Mouse (Mus musculus): ENCODE results near the gene Osbpl6. TPM values are rescaled to one million over a fixed set of nuclear protein-coding genes. Genes with fewer than 3 reads are reported as not detected.
A peak's percentile ranks its signal among the peaks of the same experiment; 100 is the strongest.

Osbpl6 gene
- polyA plus RNA-seq (2015; fragmentation: Nextera tagmentation; extraction: Ambion mirVana), result 10.1 and 10.8 TPM in 2 replicates

- DNase-seq (ENCODE audit: low spot score), result peak; percentile 14
Observed at GRCm38 (mm10) chr2:76406151-76406936, at the start of gene Osbpl6. Osbpl6 (plus strand) TSS chr2:76406508.

DNA sequence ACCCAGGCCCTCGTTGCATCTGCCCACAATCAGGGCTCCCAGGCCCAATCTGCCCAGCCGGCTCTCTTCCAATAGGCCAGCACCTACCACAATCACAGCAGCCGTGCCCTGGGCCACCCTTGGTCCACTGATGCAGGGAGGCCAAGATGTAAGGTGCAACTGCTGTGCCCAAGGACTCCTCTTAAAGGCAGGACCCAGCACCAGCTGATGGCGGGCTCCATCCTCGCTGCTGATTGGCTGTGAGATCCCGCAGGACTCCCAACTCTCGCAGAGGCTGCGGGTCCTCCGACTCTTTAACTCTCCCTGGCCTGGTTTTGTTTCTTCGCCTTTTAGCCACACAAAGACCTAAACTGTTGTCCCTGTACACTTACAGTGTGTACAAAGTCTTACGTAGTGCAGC lies 46.1 kb upstream of the Osbpl6 start, which contains the start of gene Cyct:
TSS of gene Cyct (minus strand) at position 225 of the 400 bp plus-strand sequence.
- DNase-seq (ENCODE audit: low spot score), result no peak

GRCm38 (mm10) chr2:76362111-76362510 lies 44.2 kb upstream of the Osbpl6 start:
- peak; percentile 5 for DNase-seq (ENCODE audit: low spot score)

DNA sequence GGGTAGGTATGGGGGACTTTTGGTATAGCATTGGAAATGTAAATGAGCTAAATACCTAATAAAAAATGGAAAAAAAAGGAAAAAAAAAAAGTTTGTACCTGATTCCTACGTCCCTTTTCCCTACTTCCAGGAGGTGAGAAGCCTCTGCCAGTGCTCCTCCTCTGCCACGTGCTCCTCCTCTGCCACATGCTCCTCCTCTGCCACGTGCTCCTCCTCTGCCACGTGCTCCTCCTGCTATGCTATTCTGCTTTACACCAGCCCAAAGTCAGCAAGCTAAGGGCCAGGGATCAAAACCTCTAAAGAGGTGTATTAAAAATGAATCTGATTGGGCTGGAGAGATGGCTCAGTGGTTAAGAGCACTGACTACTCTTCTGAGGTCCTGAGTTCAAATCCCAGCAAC lies 40.5 kb upstream of the Osbpl6 start:
- no peak for DNase-seq (ENCODE audit: low spot score)

- peak; percentile 82 for DNase-seq (ENCODE audit: low spot score)
Observed at GRCm38 (mm10) chr2:76367188-76367922, 39.0 kb upstream of the Osbpl6 start.

DNA sequence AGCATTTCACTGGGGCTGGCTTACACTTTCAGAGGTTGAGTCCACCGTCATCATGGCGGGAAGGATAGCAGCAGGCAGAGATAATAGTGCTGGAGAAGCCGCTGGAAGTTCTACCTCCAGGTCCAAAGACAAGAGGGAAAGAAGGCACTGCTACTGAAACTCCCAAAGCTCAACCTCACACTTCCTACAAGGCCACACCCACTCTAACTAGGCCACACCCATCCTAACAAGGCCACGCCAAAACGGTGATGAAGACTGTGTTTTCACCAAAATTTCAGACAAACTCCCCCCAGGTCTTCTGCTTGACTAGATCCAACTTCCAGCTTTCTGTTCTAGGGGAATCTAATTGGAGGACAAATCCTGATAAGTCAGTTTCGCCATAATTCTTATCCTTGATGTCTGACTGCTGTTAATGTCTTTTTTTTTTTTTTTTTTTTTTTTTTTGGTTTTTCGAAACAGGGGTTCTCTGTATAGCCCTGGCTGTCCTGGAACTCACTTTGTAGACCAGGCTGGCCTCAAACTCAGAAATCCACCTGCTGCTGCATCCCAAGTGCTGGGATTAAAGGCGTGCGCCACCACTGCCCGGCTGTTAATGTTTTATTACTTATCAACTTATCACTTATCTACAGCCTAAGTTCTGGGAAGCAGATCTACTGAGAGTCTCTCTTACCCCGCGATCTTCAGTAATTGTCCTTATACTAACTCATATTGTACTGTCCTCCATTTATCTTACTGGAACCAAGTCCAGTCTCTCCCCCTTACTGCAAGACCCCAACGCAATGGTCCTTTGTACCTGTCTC lies 37.2 kb upstream of the Osbpl6 start:
- no peak for DNase-seq (ENCODE audit: low spot score)

- DNase-seq (ENCODE audit: low spot score), result peak; percentile 92
Observed at GRCm38 (mm10) chr2:76369821-76370655, 36.3 kb upstream of the Osbpl6 start, which contains the start of gene Rbm45. Rbm45 (plus strand) TSS chr2:76369984.

- DNase-seq (ENCODE audit: low spot score), result peak; percentile 14
Observed at GRCm38 (mm10) chr2:76370656-76370922, 35.7 kb upstream of the Osbpl6 start.

GRCm38 (mm10) chr2:76372244-76372643 lies 34.1 kb upstream of the Osbpl6 start:
- DNase-seq (ENCODE audit: low spot score), result no peak

GRCm38 (mm10) chr2:76374544-76375206 lies 31.6 kb upstream of the Osbpl6 start:
- DNase-seq (ENCODE audit: low spot score), result no peak

DNA sequence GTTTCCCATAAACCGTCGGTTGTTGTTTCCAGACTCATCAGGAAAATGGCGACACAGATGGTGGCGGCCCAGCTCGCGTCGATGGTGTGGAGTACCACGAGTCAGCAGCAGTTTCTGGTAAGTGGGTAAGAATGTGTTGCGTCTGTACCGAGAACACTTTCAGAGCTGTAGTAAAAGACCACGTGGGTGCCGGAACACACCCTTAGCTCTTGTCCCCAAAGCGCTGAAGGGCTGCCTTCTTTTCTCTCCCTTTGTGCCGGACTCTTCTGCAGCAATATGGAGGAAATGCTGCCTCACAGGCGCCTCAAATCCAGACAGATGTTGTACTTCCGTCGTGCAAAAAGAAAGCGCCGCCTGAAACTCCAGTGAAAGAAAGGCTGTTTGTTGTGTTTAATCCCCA lies 27.7 kb upstream of the Osbpl6 start:
- no peak for DNase-seq (ENCODE audit: low spot score)

- no peak for DNase-seq (ENCODE audit: low spot score)
Observed at GRCm38 (mm10) chr2:76386531-76386930, 19.8 kb upstream of the Osbpl6 start.

DNA sequence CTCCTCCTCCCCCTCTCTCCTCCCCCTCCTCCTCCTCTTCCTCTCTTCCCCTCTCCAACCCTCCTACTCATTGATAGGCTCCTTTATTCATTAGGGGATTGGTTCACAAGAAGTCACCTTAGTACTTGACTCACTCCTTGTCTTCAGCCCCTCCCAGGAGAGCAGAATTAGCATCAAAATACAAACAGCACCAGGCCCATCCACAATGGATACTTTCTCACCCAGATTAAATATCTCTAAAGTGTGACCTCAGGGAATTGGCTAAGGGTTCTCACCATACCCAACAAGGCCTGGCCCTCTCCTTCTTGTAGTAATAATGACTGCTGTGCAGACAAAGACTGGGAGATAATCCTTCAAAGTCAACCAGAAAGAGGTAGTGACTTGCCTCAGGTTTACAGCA lies 6.1 kb upstream of the Osbpl6 start:
- DNase-seq (ENCODE audit: low spot score), result no peak

GRCm38 (mm10) chr2:76405596-76406150 lies 635 bp upstream of the Osbpl6 start:
- DNase-seq (ENCODE audit: low spot score), result no peak

GRCm38 (mm10) chr2:76406937-76407441 lies 681 bp downstream of the Osbpl6 start:
- DNase-seq (ENCODE audit: low spot score), result no peak

GRCm38 (mm10) chr2:76409526-76409925 lies 3.2 kb downstream of the Osbpl6 start:
- no peak for DNase-seq (ENCODE audit: low spot score)

DNA sequence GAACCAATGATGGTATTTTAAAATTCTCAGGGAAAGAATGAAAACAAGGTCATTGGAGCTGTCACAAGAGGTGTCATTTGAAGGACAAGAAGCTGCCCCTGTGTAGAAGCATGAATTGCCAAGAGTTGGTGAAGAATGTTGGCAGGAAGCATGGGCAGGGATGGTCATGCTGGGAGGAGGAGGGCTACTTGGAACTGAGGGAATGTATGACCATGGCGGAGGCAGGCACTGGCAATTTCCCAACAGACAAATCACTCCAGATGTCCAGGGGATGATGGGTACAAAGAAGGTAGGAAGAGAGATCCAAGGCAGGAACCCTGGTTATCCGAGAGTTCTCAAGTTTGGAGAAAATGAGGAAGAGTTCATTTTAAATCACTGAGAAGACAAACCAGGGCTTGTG lies 3.7 kb downstream of the Osbpl6 start:
- no peak for DNase-seq (ENCODE audit: low spot score)

DNA sequence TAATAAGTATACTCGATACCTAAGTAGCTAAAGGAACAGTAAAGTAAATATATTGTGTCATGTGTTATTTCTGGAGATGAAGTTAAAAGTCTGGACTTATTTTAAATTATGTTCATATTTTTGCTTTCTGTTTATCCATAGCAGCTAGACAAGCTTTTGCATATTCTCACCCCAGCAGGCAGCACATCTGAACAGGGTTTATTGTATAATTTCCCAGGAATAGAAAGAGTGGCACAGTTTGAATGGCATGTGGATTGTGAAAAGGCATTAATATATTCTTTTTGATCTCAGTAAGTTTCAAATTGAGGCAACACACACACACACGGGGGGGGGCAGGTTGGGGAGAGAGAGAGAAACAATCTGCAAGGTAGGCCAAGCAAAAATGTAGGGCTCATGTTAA lies 6.6 kb downstream of the Osbpl6 start:
- DNase-seq (ENCODE audit: low spot score), result no peak

DNA sequence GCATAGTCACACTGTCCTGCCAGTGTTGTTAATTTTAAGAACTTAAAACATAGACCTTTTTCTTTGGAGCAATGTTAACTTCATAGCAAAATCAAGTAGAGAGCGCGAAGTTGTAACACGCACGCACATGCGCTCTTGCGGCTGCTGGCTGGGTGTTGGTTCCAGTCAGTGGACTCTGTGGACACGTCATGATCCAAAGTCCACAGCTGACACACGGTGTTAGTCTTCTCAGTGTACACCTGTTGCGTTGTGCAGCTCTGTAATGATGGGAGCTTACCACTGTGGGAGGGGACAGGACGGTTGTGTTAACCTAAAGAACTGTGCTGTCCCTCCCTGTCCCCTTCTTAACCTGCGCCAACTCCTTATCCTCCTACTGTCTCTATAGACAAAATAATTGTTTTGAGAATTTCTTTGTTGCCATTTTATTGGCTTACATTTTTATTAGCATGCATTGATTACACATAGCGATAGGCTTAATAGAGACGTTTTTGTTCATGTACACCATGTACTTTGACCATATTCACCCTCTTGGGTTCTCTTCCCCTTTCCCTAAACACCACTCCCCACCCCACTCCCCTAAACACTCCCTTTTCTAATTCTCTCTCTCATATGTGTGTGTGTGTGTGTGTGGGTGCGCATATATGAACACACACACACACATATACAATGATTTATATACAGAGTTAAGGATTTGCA lies 11.3 kb downstream of the Osbpl6 start:
- no peak for DNase-seq (ENCODE audit: low spot score)
